Mouse (Mus musculus): ENCODE measurements around the gene Slc2a3. TPM values are rescaled to one million over a fixed set of nuclear protein-coding genes. Genes with fewer than 3 reads are reported as not detected.

Slc2a3 gene
- polyA plus RNA-seq (2014; fragmentation: Nextera tagmentation; extraction: Ambion mirVana) = 24.4 and 25.5 TPM in 2 replicates

GRCm38 (mm10) chr6:122801301-122801800 is at the start of gene Slc2a3:
Slc2a3 (minus strand) TSS chr6:122801640.
- peak within 1 kb of the TSS; percentile 94 for H3K4me2 ChIP-seq

GRCm38 (mm10) chr6:122843759-122844158 is 42.3 kb upstream of the Slc2a3 start:
- ATAC-seq (ENCODE audit: low FRiP score) (no peak), DNase-seq (ENCODE audit: low spot score, missing footprints) (no peak)
- Histone ChIP-seq H3K9ac (ENCODE audit: low read length) (no peak overlapping the region), H3K4me2 (no peak overlapping the region), H3K9me3 (ENCODE audit: control insufficient read depth, low read length) (no peaks in the 10 kb centered on the region), H3K27me3 (ENCODE audit: control insufficient read depth, insufficient read depth, low read length) (no peaks in the 10 kb centered on the region), H3K27ac (ENCODE audit: low read depth, low read length) (no peak overlapping the region), H3K4me3 (ENCODE audit: low read depth, low read length) (no peak overlapping the region), H3K4me1 (ENCODE audit: control insufficient read depth, insufficient read depth, low read length) (no peaks in the 10 kb centered on the region), H3K36me3 (ENCODE audit: control insufficient read depth, insufficient read depth, low read length) (peaks cover 10% of the 10 kb centered on the region; the same call in 1 of the 2 replicates)
- WGBS = 92% methylated on average over 6 of the region's 6 CpGs

More at GRCm38 (mm10) chr6:122801301-122801800, at the start of gene Slc2a3:
- peak within 1 kb of the TSS; percentile 52 for H3K4me3 ChIP-seq (ENCODE audit: low read depth, low read length)
- WGBS = under 1% methylated on average over 46 of the region's 46 CpGs
- peak within 1 kb of the TSS; percentile 74 for H3K9ac ChIP-seq (ENCODE audit: low read length)
- peaks cover 10% of the 10 kb centered on the region for H3K27me3 ChIP-seq (ENCODE audit: control insufficient read depth, insufficient read depth, low read length)
- no peak within 1 kb of the TSS for H3K27ac ChIP-seq (ENCODE audit: low read depth, low read length)
- DNase-seq (ENCODE audit: low spot score, missing footprints) (peak; percentile 97), ATAC-seq (ENCODE audit: low FRiP score) (peak; percentile 71)
- H3K9me3 ChIP-seq (ENCODE audit: control insufficient read depth, low read length) = no peaks in the 10 kb centered on the region
- H3K4me1 ChIP-seq (ENCODE audit: control insufficient read depth, insufficient read depth, low read length) = peaks cover 6% of the 10 kb centered on the region; the same call in 1 of the 2 replicates
- H3K36me3 ChIP-seq (ENCODE audit: control insufficient read depth, insufficient read depth, low read length) = no peaks in the 10 kb centered on the region

GRCm38 (mm10) chr6:122837539-122837938 is 36.1 kb upstream of the Slc2a3 start:
- H3K9me3 ChIP-seq (ENCODE audit: control insufficient read depth, low read length) = no peaks in the 10 kb centered on the region
- no peak overlapping the region for H3K9ac ChIP-seq (ENCODE audit: low read length)
- H3K4me2 ChIP-seq = no peak overlapping the region
- H3K36me3 ChIP-seq (ENCODE audit: control insufficient read depth, insufficient read depth, low read length) = peaks cover 27% of the 10 kb centered on the region; the same call in 1 of the 2 replicates
- H3K4me1 ChIP-seq (ENCODE audit: control insufficient read depth, insufficient read depth, low read length) = no peaks in the 10 kb centered on the region
- no peak overlapping the region for H3K4me3 ChIP-seq (ENCODE audit: low read depth, low read length)
- no peak overlapping the region for H3K27ac ChIP-seq (ENCODE audit: low read depth, low read length)
- no peak for DNase-seq (ENCODE audit: low spot score, missing footprints)
- H3K27me3 ChIP-seq (ENCODE audit: control insufficient read depth, insufficient read depth, low read length) = no peaks in the 10 kb centered on the region
- 94% methylated on average over 5 of the region's 5 CpGs for WGBS
- ATAC-seq (ENCODE audit: low FRiP score) = no peak

GRCm38 (mm10) chr6:122836974-122837373 is 35.5 kb upstream of the Slc2a3 start:
- no peaks in the 10 kb centered on the region for H3K27me3 ChIP-seq (ENCODE audit: control insufficient read depth, insufficient read depth, low read length)
- H3K4me2 ChIP-seq = no peak overlapping the region
- no peak overlapping the region for H3K9ac ChIP-seq (ENCODE audit: low read length)
- 93% methylated on average over 3 of the region's 3 CpGs for WGBS
- H3K4me3 ChIP-seq (ENCODE audit: low read depth, low read length) = no peak overlapping the region
- H3K9me3 ChIP-seq (ENCODE audit: control insufficient read depth, low read length) = no peaks in the 10 kb centered on the region
- no peak for DNase-seq (ENCODE audit: low spot score, missing footprints)
- ATAC-seq (ENCODE audit: low FRiP score) = no peak
- H3K36me3 ChIP-seq (ENCODE audit: control insufficient read depth, insufficient read depth, low read length) = peaks cover 27% of the 10 kb centered on the region; the same call in 1 of the 2 replicates
- no peaks in the 10 kb centered on the region for H3K4me1 ChIP-seq (ENCODE audit: control insufficient read depth, insufficient read depth, low read length)
- no peak overlapping the region for H3K27ac ChIP-seq (ENCODE audit: low read depth, low read length)

GRCm38 (mm10) chr6:122834365-122834764 is 32.9 kb upstream of the Slc2a3 start:
- ATAC-seq (ENCODE audit: low FRiP score) (no peak), DNase-seq (ENCODE audit: low spot score, missing footprints) (no peak)
- H3K9me3 ChIP-seq (ENCODE audit: control insufficient read depth, low read length) = no peaks in the 10 kb centered on the region
- no peak overlapping the region for H3K9ac ChIP-seq (ENCODE audit: low read length)
- no peaks in the 10 kb centered on the region for H3K27me3 ChIP-seq (ENCODE audit: control insufficient read depth, insufficient read depth, low read length)
- WGBS = 72% methylated on average over 4 of the region's 4 CpGs
- H3K36me3 ChIP-seq (ENCODE audit: control insufficient read depth, insufficient read depth, low read length) = peaks cover 19% of the 10 kb centered on the region; the same call in 1 of the 2 replicates
- H3K4me1 ChIP-seq (ENCODE audit: control insufficient read depth, insufficient read depth, low read length) = no peaks in the 10 kb centered on the region
- H3K4me3 ChIP-seq (ENCODE audit: low read depth, low read length) = no peak overlapping the region
- H3K27ac ChIP-seq (ENCODE audit: low read depth, low read length) = no peak overlapping the region
- no peak overlapping the region for H3K4me2 ChIP-seq

- H3K36me3 ChIP-seq (ENCODE audit: control insufficient read depth, insufficient read depth, low read length) = peaks cover 15% of the 10 kb centered on the region; the same call in 1 of the 2 replicates
Measured at GRCm38 (mm10) chr6:122832880-122833279, 31.4 kb upstream of the Slc2a3 start.

GRCm38 (mm10) chr6:122828086-122828485 is 26.6 kb upstream of the Slc2a3 start:
- ATAC-seq (ENCODE audit: low FRiP score) = peak; percentile 33; the same call in 1 of the 2 replicates
- Histone ChIP-seq H3K9ac (ENCODE audit: low read length) (no peak overlapping the region), H3K4me2 (no peak overlapping the region), H3K36me3 (ENCODE audit: control insufficient read depth, insufficient read depth, low read length) (peaks cover 1% of the 10 kb centered on the region; the same call in 1 of the 2 replicates), H3K27ac (ENCODE audit: low read depth, low read length) (no peak overlapping the region), H3K4me3 (ENCODE audit: low read depth, low read length) (no peak overlapping the region), H3K27me3 (ENCODE audit: control insufficient read depth, insufficient read depth, low read length) (no peaks in the 10 kb centered on the region), H3K9me3 (ENCODE audit: control insufficient read depth, low read length) (no peaks in the 10 kb centered on the region), H3K4me1 (ENCODE audit: control insufficient read depth, insufficient read depth, low read length) (peaks cover 9% of the 10 kb centered on the region; the same call in 1 of the 2 replicates)
- DNase-seq (ENCODE audit: low spot score, missing footprints) = no peak
- 44% methylated on average over 13 of the region's 13 CpGs for WGBS

More at GRCm38 (mm10) chr6:122832880-122833279, 31.4 kb upstream of the Slc2a3 start:
- WGBS = 84% methylated on average over 7 of the region's 7 CpGs
- no peak overlapping the region for H3K4me3 ChIP-seq (ENCODE audit: low read depth, low read length)
- DNase-seq (ENCODE audit: low spot score, missing footprints) (no peak), ATAC-seq (ENCODE audit: low FRiP score) (no peak)
- H3K9me3 ChIP-seq (ENCODE audit: control insufficient read depth, low read length) = no peaks in the 10 kb centered on the region
- no peaks in the 10 kb centered on the region for H3K4me1 ChIP-seq (ENCODE audit: control insufficient read depth, insufficient read depth, low read length)
- no peak overlapping the region for H3K9ac ChIP-seq (ENCODE audit: low read length)
- H3K27ac ChIP-seq (ENCODE audit: low read depth, low read length) = no peak overlapping the region
- H3K27me3 ChIP-seq (ENCODE audit: control insufficient read depth, insufficient read depth, low read length) = no peaks in the 10 kb centered on the region
- no peak overlapping the region for H3K4me2 ChIP-seq

GRCm38 (mm10) chr6:122825923-122826742 is 24.7 kb upstream of the Slc2a3 start:
- Histone ChIP-seq H3K9me3 (ENCODE audit: control insufficient read depth, low read length) (no peaks in the 10 kb centered on the region), H3K27me3 (ENCODE audit: control insufficient read depth, insufficient read depth, low read length) (no peaks in the 10 kb centered on the region), H3K4me2 (peak overlapping the region; percentile 50), H3K9ac (ENCODE audit: low read length) (peak overlapping the region; percentile 53), H3K4me1 (ENCODE audit: control insufficient read depth, insufficient read depth, low read length) (peaks cover 11% of the 10 kb centered on the region), H3K36me3 (ENCODE audit: control insufficient read depth, insufficient read depth, low read length) (no peaks in the 10 kb centered on the region), H3K4me3 (ENCODE audit: low read depth, low read length) (peak overlapping the region; percentile 26), H3K27ac (ENCODE audit: low read depth, low read length) (no peak overlapping the region)
- 2% methylated on average over 29 of the region's 29 CpGs for WGBS
- peak; percentile 45 for ATAC-seq (ENCODE audit: low FRiP score)
- DNase-seq (ENCODE audit: low spot score, missing footprints) = peak; percentile 87

- Histone ChIP-seq H3K9ac (ENCODE audit: low read length) (no peak overlapping the region), H3K4me1 (ENCODE audit: control insufficient read depth, insufficient read depth, low read length) (peaks cover 19% of the 10 kb centered on the region), H3K27ac (ENCODE audit: low read depth, low read length) (no peak overlapping the region), H3K27me3 (ENCODE audit: control insufficient read depth, insufficient read depth, low read length) (no peaks in the 10 kb centered on the region), H3K4me2 (no peak overlapping the region), H3K4me3 (ENCODE audit: low read depth, low read length) (no peak overlapping the region), H3K36me3 (ENCODE audit: control insufficient read depth, insufficient read depth, low read length) (no peaks in the 10 kb centered on the region), H3K9me3 (ENCODE audit: control insufficient read depth, low read length) (no peaks in the 10 kb centered on the region)
- ATAC-seq (ENCODE audit: low FRiP score) = no peak
- no peak for DNase-seq (ENCODE audit: low spot score, missing footprints)
- WGBS = 90% methylated on average over 9 of the region's 9 CpGs
Measured at GRCm38 (mm10) chr6:122825166-122825565, 23.7 kb upstream of the Slc2a3 start.
